Mouse (Mus musculus) spleen, postnatal 10 days (tissue): ENCODE data around the gene Rsrc1.
A peak's percentile ranks its signal among the peaks of the same experiment; 100 is the strongest.

Source experiments
- DNase-seq, 2 experiments: peaks; one replicate each; pipeline ENCODE4 v3.0.0; 2021 to 2022; ENCODE audit warnings: low spot score in 2 of 2

Gene Rsrc1

DNA sequence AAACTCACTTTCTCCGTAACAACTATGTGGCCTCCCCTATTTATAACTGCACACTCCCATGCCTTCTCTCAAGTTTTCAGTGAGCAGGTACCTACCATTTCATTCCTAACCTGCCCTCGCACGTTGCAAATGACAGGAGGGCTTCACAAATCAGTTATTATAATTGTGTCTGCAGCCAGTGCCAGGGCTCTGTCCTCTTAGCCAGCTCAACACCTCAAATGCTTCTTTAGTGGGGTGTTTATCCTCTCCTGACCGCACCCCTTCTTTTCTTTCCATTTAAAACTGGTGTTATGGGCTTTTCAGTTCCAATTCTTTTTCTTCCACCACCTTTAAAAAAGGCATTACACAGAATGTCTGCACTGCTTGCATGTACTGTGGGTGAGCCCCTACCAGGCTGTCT is 391.0 kb downstream of the Rsrc1 start:
- DNase-seq: no peak

DNA sequence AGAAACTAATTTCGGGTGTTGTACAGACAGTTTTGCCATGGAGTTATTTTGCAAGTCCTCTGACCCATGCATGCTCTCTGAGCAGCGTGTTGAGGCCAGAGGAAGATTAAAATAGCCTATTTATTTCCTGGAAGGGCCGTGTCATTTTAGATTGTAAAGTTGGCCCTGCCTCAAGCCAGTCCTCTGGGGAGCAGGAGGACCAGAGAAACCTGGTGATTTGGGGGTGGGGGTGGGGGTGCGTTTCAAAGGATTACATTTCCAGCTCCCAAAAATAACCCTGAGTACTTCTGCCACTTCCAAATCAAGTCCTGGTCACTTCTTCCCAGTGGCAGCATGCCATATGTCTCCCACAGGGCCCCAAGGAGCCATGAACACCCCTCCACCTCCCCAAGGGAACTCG is 391.6 kb downstream of the Rsrc1 start:
- DNase-seq: no peak

DNA sequence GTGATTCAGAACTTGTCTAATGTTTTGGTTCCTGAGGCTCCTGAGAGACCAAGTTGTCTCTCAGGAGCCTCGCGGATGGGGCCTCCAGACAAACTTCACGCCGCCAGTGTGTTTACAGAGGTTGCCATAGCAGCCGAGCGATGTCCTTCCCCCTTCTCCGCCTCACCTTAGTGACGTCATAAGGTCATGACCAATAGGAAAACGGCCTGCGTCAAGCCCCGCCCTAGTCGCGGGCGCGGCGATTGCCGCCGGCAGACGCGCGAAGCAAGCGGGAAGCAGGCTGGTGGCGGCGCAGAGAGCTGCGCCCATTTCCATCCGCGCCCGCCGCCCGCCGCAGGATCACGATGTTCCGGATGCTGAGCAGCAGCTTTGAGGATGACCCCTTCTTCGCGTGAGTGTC is 392.7 kb downstream of the Rsrc1 start, which contains the start of gene Mlf1:
Gene Mlf1, plus strand, starts transcription at position 226 of the 400 bp plus-strand sequence.
- peak; percentile 65 to 80 for DNase-seq

DNA sequence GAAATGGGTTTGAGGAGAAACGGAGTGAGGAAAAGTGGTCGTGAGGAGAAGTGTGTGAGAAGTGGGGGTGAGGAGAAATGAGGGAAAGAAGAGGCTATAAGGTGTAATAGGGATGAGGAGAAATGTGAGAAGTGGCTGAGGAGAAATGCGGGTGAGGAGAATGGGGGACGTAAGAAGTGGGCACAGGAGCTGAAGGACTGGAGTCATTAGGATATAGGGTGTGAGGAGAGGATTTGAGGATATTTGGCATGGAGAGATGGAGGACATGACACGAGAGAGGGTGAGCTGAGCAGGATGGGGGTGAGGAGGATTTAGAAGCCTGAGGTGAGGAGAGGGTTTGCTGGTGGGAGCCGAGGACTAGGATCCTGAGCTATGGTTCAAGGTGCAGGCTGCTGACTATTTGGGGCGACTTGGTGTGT is 393.2 kb downstream of the Rsrc1 start:
- DNase-seq: no peak

DNA sequence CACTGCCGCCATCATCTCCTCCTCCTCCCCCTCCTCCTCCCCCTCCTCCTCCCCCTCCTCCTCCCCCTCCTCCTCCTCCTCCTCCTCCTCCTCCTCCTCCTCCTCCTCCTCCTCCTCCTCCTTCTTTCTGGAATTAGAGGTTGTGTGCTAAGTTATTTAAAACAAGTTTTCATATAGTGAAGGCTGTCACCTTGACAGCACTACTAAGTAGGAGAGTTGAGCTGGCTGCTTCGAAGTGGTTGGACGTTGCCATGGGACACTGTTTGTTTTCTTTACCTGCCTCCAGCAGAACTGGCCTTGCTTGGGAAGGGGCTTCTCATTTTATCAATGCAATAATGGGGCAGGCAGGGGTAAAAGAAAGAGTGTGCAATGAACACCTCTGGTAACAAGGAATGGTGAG is 393.9 kb downstream of the Rsrc1 start, which contains the start of gene Gm17402:
Gene Gm17402, minus strand, starts transcription at position 101 of the 400 bp plus-strand sequence.
- DNase-seq: no peak

DNA sequence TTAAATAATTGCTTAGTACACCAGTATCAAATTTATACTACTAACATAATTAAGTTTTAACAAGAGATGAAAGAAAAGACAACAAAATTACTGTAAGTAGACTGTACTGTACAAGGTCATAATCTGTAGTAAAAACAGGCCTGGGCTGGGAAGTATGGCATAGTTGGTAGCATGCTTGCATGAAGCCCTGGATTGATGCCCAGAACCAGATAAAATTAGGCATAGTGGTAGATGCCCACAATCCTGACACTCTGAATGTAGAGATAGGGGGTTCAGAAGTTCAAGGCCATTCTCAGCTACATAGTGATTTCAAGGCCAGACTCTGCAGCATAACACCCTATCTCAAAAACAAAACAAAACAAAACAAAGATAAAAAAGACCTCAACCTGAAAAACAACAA is 397.0 kb downstream of the Rsrc1 start:
- DNase-seq: no peak
